Mouse (Mus musculus) CD4-positive, CD25-positive, alpha-beta regulatory T cell, adult 4 months (primary cell): Measurements from ENCODE around the gene Pid1. TPM values are rescaled to one million over a fixed set of nuclear protein-coding genes. Genes with fewer than 3 reads are reported as not detected.
"Not testable (repeated sequence)": the region's sequence is repeated elsewhere in the genome, so short reads cannot be mapped to it uniquely, and the experiment has no call there.

ENCODE experiments used
- ATAC-seq: one replicate; pipeline ENCODE4 v1.8.0; 2017
- polyA plus RNA-seq, 2 experiments: library from polyadenylated mRNA; unstranded; fragments of 100-300 nt; shearing (Covaris generic); gene quantifications; one replicate each; pipeline ENCODE4 v1.2.1; 2017

The Pid1 gene
- polyA plus RNA-seq, 2 experiments from 2014 or later, result 0.28 to 0.98 TPM

GRCm38 (mm10) chr1:84271712-84272200, 92.2 kb downstream of the Pid1 start:
- no peak for ATAC-seq

- ATAC-seq, result no peak
Observed at GRCm38 (mm10) chr1:84257656-84258055, 106.3 kb downstream of the Pid1 start.

GRCm38 (mm10) chr1:84254361-84254760, 109.6 kb downstream of the Pid1 start:
- no peak for ATAC-seq

GRCm38 (mm10) chr1:84253838-84254237, 110.1 kb downstream of the Pid1 start:
- ATAC-seq, result no peak

- no peak for ATAC-seq
Observed at GRCm38 (mm10) chr1:84251205-84251604, 112.8 kb downstream of the Pid1 start.

- no peak for ATAC-seq
Observed at GRCm38 (mm10) chr1:84250770-84251169, 113.2 kb downstream of the Pid1 start.

GRCm38 (mm10) chr1:84249772-84250338, 114.1 kb downstream of the Pid1 start:
- no peak for ATAC-seq

- no peak for ATAC-seq
Observed at GRCm38 (mm10) chr1:84247111-84247510, 116.9 kb downstream of the Pid1 start.

GRCm38 (mm10) chr1:84241192-84241828, 122.7 kb downstream of the Pid1 start:
- no peak for ATAC-seq

GRCm38 (mm10) chr1:84240203-84240602, 123.8 kb downstream of the Pid1 start:
- peak; percentile 62 for ATAC-seq

- no peak for ATAC-seq
Observed at GRCm38 (mm10) chr1:84230431-84230830, 133.5 kb downstream of the Pid1 start.

GRCm38 (mm10) chr1:84225626-84226025, 138.4 kb downstream of the Pid1 start:
- no peak for ATAC-seq

GRCm38 (mm10) chr1:84222051-84222450, 141.9 kb downstream of the Pid1 start:
- no peak for ATAC-seq

- ATAC-seq, result no peak
Observed at GRCm38 (mm10) chr1:84218605-84219004, 145.4 kb downstream of the Pid1 start.

- no peak for ATAC-seq
Observed at GRCm38 (mm10) chr1:84217777-84218176, 146.2 kb downstream of the Pid1 start.

- ATAC-seq, result no peak
Observed at GRCm38 (mm10) chr1:84211507-84211906, 152.5 kb downstream of the Pid1 start.

- not testable (repeated sequence) for ATAC-seq
Observed at GRCm38 (mm10) chr1:84205746-84206145, 158.2 kb downstream of the Pid1 start.

- ATAC-seq, result no peak
Observed at GRCm38 (mm10) chr1:84203494-84203893, 160.5 kb downstream of the Pid1 start.

GRCm38 (mm10) chr1:84199890-84200289, 164.1 kb downstream of the Pid1 start:
- no peak for ATAC-seq

GRCm38 (mm10) chr1:84198887-84199286, 165.1 kb downstream of the Pid1 start:
- no peak for ATAC-seq

- ATAC-seq, result no peak
Observed at GRCm38 (mm10) chr1:84192167-84192566, 171.8 kb downstream of the Pid1 start.

- ATAC-seq, result no peak
Observed at GRCm38 (mm10) chr1:84189446-84189845, 174.5 kb downstream of the Pid1 start.

- no peak for ATAC-seq
Observed at GRCm38 (mm10) chr1:84186756-84187437, 177.1 kb downstream of the Pid1 start.

- no peak for ATAC-seq
Observed at GRCm38 (mm10) chr1:84177696-84178095, 186.3 kb downstream of the Pid1 start.
